Mouse (Mus musculus): ENCODE data around the gene Usp29. TPM values are rescaled to one million over a fixed set of nuclear protein-coding genes. Genes with fewer than 3 reads are reported as not detected.
A peak's percentile ranks its signal among the peaks of the same experiment; 100 is the strongest.

The Usp29 gene
- polyA plus RNA-seq, 1 experiment from 2014 or later, result 9.6 TPM

DNA sequence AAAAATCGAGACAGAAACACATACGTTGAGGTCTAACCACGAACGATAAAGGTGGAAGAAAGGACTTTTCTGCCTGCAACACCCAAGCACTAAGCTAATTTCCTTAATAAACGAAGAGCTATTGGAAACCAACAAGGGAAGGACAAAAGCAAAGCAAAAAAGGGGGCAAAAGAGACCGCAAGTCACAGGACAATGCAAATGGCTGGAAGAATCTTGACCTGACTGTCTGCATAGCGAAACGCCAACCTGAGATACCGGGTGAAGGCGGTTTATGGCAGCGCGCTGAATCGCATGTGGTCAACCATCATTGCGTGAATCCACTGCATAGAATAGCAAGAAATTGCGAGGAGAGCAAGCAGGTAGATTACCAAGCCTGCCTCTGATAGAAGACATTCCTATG, 423 bp downstream of the Usp29 start:
- peak overlapping the region; percentile 43 for H3K4me2 ChIP-seq
- no peaks in the 10 kb centered on the region for H3K27me3 ChIP-seq
- 48% methylated on average over 15 of the region's 15 CpGs for WGBS
- peak overlapping the region; percentile 82 for H3K27ac ChIP-seq
- peak overlapping the region; percentile 23 for H3K9ac ChIP-seq
- H3K4me1 ChIP-seq, result peaks cover 7% of the 10 kb centered on the region; the same call in 1 of the 2 replicates
- peaks cover 18% of the 10 kb centered on the region for H3K9me3 ChIP-seq
- peaks cover 11% of the 10 kb centered on the region for H3K36me3 ChIP-seq
- peak overlapping the region; percentile 61 for H3K4me3 ChIP-seq
- no peak for ATAC-seq (ENCODE audit: insufficient number of reproducible peaks, low FRiP score, low TSS enrichment, low read depth)

DNA sequence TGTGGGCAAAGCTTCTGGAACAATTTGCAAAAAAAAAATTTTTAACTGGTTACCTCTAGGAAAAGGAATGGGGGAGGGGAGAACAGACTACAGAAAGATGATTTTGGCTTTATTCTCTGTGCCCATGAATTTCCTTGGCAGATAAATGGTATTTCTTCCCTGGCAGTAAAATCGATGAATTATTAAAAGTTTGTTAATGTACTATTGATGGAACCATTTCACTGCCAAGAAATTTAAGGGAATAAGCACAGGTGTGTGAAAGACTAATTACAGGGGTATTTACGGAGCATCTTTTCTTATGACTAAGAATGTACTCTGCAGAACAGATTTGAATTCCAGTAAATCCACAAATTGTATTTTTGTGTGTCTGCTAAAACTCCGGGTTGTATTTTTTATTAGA, 995 bp downstream of the Usp29 start:
- no peak for ATAC-seq (ENCODE audit: insufficient number of reproducible peaks, low FRiP score, low TSS enrichment, low read depth)
- peak overlapping the region; percentile 43; the same call in 1 of the 2 replicates for H3K4me2 ChIP-seq
- H3K4me1 ChIP-seq, result peaks cover 7% of the 10 kb centered on the region; the same call in 1 of the 2 replicates
- no peaks in the 10 kb centered on the region for H3K27me3 ChIP-seq
- H3K27ac ChIP-seq, result no peak overlapping the region
- 39% methylated on average over 3 of the region's 3 CpGs for WGBS
- H3K9ac ChIP-seq, result no peak overlapping the region
- H3K4me3 ChIP-seq, result peak overlapping the region; percentile 61
- H3K36me3 ChIP-seq, result peaks cover 6% of the 10 kb centered on the region
- peaks cover 18% of the 10 kb centered on the region for H3K9me3 ChIP-seq

DNA sequence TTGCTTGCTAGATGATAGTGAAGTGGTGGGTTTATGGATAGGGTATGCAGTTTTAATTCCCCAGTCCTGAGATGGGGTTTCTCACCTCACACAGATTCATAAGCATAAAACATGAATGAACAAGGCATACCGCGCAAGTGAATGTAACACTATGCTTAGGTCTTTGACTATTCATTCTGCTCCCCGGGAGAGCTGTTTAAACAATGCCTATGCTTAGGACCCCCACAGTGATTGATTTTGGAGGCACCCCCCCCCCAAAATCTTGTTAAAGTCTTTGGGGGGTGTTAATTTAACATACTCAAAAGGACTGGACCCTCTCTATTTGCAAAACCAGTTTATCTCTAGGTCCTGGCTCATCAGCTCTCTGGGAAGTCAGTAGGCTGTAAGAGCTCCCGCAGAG, 1.6 kb downstream of the Usp29 start:
- Histone ChIP-seq H3K4me3 (peak overlapping the region; percentile 61), H3K27ac (peak overlapping the region; percentile 55), H3K9ac (no peak overlapping the region), H3K27me3 (no peaks in the 10 kb centered on the region), H3K36me3 (peaks cover 4% of the 10 kb centered on the region; the same call in 1 of the 2 replicates), H3K9me3 (peaks cover 18% of the 10 kb centered on the region), H3K4me1 (peaks cover 7% of the 10 kb centered on the region; the same call in 1 of the 2 replicates), H3K4me2 (peak overlapping the region; percentile 43)
- no peak for ATAC-seq (ENCODE audit: insufficient number of reproducible peaks, low FRiP score, low TSS enrichment, low read depth)
- 51% methylated on average over 4 of the region's 4 CpGs for WGBS

DNA sequence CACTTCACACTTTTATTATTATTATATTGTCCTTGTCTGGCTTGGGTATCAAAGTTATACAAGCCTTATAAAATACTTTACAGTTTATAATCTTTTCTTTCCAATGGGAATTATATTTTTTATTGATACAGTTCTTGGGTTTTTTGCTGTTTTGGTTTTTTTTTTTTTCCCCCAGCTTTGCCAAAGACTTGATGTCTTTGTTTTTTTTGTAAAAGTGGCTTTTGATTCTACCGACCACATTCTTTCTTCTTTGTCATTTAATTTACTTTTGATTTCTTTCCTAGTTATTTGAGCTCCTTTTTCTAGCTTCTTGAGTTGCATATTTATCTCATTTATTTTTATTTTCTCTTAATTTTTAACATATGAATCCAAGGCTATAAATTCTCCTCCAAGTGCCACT, 5.7 kb downstream of the Usp29 start:
- ATAC-seq (ENCODE audit: insufficient number of reproducible peaks, low FRiP score, low TSS enrichment, low read depth), result no peak
- H3K36me3 ChIP-seq, result no peaks in the 10 kb centered on the region
- H3K9ac ChIP-seq, result no peak overlapping the region
- H3K27me3 ChIP-seq, result no peaks in the 10 kb centered on the region
- peaks cover 3% of the 10 kb centered on the region; the same call in 1 of the 2 replicates for H3K4me1 ChIP-seq
- no peak overlapping the region for H3K4me3 ChIP-seq
- WGBS, result 27% methylated on average over 1 of the region's 1 CpGs
- H3K27ac ChIP-seq, result peak overlapping the region; percentile 54; the same call in 1 of the 2 replicates
- no peaks in the 10 kb centered on the region; the same call in 1 of the 2 replicates for H3K9me3 ChIP-seq
- no peak overlapping the region for H3K4me2 ChIP-seq

DNA sequence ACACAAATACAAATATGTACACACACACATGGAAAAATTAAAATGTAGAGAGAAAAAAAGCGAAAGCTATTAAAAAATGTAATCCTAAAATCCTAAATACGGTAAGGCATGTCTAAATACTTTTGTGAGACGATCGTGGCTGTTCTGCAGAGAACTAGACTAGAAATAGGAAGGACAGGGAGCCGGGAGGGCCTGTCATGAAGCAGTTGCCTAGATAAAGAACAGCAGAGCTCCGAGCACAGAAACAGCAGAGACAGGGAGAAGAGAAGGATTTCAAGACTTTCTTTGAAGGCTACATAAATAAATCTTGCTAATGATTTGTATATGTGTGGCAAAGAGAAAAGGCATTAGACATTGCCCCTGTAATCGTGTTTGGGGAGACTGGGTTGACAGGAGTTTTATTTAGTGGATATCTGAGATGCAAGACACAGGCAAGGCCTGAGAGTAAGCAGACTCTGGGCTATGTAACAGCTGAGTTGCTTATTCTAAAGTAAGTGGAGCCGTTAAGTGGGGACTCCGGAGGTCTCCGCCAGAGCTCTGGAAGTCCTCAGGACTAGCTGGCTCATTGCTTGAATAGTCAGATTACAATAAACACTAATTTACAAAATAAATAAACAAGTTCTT, 14.0 kb downstream of the Usp29 start:
- Histone ChIP-seq H3K4me3 (no peak overlapping the region), H3K27ac (no peak overlapping the region), H3K9ac (no peak overlapping the region), H3K9me3 (no peaks in the 10 kb centered on the region), H3K27me3 (no peaks in the 10 kb centered on the region), H3K4me1 (peaks cover 7% of the 10 kb centered on the region; the same call in 1 of the 2 replicates), H3K4me2 (no peak overlapping the region), H3K36me3 (no peaks in the 10 kb centered on the region)
- ATAC-seq (ENCODE audit: insufficient number of reproducible peaks, low FRiP score, low TSS enrichment, low read depth), result no peak
- 42% methylated on average over 10 of the region's 10 CpGs for WGBS

DNA sequence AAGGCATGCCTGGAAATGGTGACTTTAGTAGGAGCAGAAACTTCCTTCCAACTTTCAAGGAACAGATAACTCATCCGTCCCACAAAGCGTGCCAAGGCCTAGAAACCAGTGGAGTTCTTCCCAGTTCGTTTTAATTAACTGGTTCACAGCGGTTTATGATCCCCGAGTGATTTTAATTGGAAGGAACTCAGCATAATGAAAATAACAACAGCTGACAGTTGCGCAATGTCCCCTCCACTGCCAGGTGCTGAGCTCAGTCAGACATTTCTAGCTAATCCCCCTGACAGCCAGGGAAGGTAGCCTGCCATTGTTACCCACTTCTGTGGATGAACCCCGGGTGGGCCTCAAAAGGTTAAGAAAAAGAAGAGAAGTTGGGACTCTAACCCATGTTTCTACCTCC, 18.8 kb downstream of the Usp29 start:
- Histone ChIP-seq H3K4me3 (no peak overlapping the region), H3K4me1 (peaks cover 15% of the 10 kb centered on the region), H3K4me2 (no peak overlapping the region), H3K27ac (peak overlapping the region; percentile 47), H3K27me3 (no peaks in the 10 kb centered on the region), H3K9ac (no peak overlapping the region), H3K9me3 (no peaks in the 10 kb centered on the region), H3K36me3 (no peaks in the 10 kb centered on the region)
- 34% methylated on average over 7 of the region's 7 CpGs for WGBS
- peak; percentile 57; the same call in 1 of the 2 replicates for ATAC-seq (ENCODE audit: insufficient number of reproducible peaks, low FRiP score, low TSS enrichment, low read depth)

DNA sequence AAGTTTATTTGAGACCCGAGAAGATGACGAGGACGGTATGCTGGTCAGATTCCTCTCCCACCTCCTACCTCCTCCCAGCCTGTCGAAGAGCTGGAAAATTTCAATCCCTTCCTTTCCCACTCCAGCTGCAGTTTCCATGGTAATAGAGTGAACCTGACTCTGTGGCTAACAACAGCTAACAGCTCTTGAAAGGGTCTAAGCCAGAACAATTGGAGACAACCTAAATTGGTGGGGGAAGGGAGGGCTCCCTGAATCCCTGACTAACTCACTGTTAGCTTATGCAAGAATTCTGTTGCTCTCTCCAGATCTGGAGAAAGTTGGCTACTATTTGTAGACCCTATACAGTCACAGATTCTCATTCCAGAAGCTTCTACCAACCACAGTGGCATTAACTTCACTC, 23.1 kb downstream of the Usp29 start:
- H3K4me2 ChIP-seq, result no peak overlapping the region
- no peaks in the 10 kb centered on the region for H3K27me3 ChIP-seq
- peaks cover 15% of the 10 kb centered on the region for H3K4me1 ChIP-seq
- peak; percentile 65; the same call in 1 of the 2 replicates for ATAC-seq (ENCODE audit: insufficient number of reproducible peaks, low FRiP score, low TSS enrichment, low read depth)
- no peaks in the 10 kb centered on the region for H3K36me3 ChIP-seq
- no peaks in the 10 kb centered on the region for H3K9me3 ChIP-seq
- peak overlapping the region; percentile 65 for H3K27ac ChIP-seq
- no peak overlapping the region for H3K4me3 ChIP-seq
- no peak overlapping the region for H3K9ac ChIP-seq
- 20% methylated on average over 4 of the region's 4 CpGs for WGBS

DNA sequence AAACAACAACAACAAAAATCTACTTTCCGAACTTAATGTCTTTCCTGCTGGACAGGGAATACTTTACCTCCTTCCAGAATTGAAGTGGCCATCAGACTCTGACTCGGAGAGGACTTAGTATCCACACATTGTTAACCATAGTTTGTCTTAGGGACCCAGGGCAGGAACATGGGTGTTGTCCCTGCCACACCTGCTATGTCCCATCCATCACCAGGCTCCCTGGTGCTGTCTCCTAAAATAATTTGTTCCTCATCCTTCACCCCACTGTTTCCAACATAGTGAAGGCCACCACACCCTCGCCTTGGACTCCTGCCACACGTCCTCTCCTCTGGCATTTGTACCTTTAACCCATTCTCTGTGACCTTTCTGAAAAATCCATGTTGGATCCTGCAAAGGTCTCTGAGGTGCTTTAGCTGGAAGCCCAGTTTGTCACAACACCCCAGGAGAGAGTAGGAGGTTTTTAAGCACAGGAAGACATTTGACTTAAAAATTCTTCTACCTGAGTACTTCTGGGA, 26.5 kb downstream of the Usp29 start:
- Histone ChIP-seq H3K4me2 (no peak overlapping the region), H3K9ac (no peak overlapping the region)

DNA sequence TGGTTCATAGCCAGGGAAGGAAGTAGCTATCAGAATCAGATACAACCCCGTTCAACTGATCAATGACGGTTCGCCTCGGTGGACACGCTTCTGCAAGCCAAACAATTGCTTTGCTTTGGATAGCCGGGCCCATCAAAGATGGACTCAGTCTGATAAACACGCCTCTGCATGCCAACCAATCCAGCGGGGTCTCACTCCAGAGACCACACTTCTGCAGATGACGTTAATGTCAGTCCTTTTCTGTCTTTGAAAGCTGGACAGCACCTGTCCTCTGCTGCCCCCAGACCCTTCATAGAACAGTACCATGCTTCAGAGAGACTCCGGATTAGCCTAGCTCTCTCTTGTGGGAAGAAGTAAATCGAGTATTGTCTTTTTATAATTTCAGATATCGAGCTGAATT, 29.3 kb downstream of the Usp29 start:
- no peak overlapping the region for H3K9ac ChIP-seq
- no peaks in the 10 kb centered on the region for H3K9me3 ChIP-seq
- 63% methylated on average over 12 of the region's 12 CpGs for WGBS
- no peaks in the 10 kb centered on the region for H3K27me3 ChIP-seq
- no peak overlapping the region for H3K27ac ChIP-seq
- H3K4me1 ChIP-seq, result peaks cover 3% of the 10 kb centered on the region; the same call in 1 of the 2 replicates
- H3K4me2 ChIP-seq, result no peak overlapping the region
- no peak for ATAC-seq (ENCODE audit: insufficient number of reproducible peaks, low FRiP score, low TSS enrichment, low read depth)
- H3K4me3 ChIP-seq, result no peak overlapping the region
- H3K36me3 ChIP-seq, result no peaks in the 10 kb centered on the region; the same call in 1 of the 2 replicates

More for the DNA sequence above, 26.5 kb downstream of the Usp29 start:
- no peak for ATAC-seq (ENCODE audit: insufficient number of reproducible peaks, low FRiP score, low TSS enrichment, low read depth)
- Histone ChIP-seq H3K4me3 (no peak overlapping the region), H3K36me3 (no peaks in the 10 kb centered on the region; the same call in 1 of the 2 replicates), H3K27ac (no peak overlapping the region), H3K4me1 (peaks cover 10% of the 10 kb centered on the region), H3K9me3 (no peaks in the 10 kb centered on the region), H3K27me3 (no peaks in the 10 kb centered on the region)
- WGBS, result 80% methylated on average over 4 of the region's 4 CpGs

DNA sequence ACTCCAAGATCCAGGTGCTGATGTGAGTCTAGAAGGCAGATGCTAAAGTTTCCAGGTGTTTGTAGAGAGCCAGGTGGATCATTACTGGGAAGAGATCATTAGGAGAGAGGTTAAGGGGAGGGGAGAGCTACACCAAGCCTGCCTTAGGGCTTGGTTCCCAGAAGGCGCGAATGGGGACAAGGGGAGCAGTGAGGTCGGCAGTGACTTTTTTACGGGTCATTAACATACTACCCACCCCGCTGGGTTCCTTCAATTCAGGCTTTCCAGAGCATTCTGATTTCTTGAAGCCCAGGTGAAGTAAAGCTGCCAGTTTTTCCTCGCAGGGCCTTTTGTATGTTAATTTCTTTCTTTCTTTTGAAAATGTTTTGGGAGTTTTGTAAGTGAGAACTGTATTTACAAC, 29.8 kb downstream of the Usp29 start:
- H3K9me3 ChIP-seq, result no peaks in the 10 kb centered on the region
- H3K36me3 ChIP-seq, result no peaks in the 10 kb centered on the region; the same call in 1 of the 2 replicates
- 20% methylated on average over 6 of the region's 6 CpGs for whole genome bisulfite sequencing
- no peak overlapping the region for H3K27ac ChIP-seq
- H3K4me2 ChIP-seq, result no peak overlapping the region
- no peaks in the 10 kb centered on the region for H3K27me3 ChIP-seq
- no peak overlapping the region for H3K4me3 ChIP-seq
- H3K9ac ChIP-seq, result no peak overlapping the region
- ATAC-seq (ENCODE audit: insufficient number of reproducible peaks, low FRiP score, low TSS enrichment, low read depth), result no peak
- H3K4me1 ChIP-seq, result peaks cover 4% of the 10 kb centered on the region; the same call in 1 of the 2 replicates

DNA sequence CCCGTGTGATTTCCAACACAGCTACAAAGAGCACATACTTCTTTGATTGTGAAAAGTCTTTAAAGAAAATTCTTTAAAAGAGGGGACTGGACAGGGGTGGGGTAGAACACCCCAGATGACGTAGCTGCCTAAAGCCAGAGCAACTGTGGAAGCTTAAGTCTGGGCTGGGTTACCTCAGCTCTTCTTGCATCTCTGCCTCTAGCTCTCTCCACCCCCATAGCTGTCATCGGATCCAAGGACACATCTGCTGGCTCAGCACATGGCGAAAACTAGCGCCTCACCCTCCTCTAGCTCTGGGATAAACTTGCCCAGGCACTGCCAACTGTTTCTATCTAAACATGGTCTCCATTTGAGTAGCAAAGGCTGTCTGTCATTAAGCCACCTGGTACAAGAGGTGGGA, 34.9 kb downstream of the Usp29 start:
- peak; percentile 82 for ATAC-seq (ENCODE audit: insufficient number of reproducible peaks, low FRiP score, low TSS enrichment, low read depth)
- Histone ChIP-seq H3K4me1 (peaks cover 11% of the 10 kb centered on the region), H3K4me3 (no peak overlapping the region), H3K9me3 (no peaks in the 10 kb centered on the region), H3K9ac (no peak overlapping the region), H3K27ac (peak overlapping the region; percentile 51; the same call in 1 of the 2 replicates), H3K36me3 (no peaks in the 10 kb centered on the region; the same call in 1 of the 2 replicates), H3K27me3 (no peaks in the 10 kb centered on the region), H3K4me2 (no peak overlapping the region)
- WGBS, result 28% methylated on average over 5 of the region's 5 CpGs

DNA sequence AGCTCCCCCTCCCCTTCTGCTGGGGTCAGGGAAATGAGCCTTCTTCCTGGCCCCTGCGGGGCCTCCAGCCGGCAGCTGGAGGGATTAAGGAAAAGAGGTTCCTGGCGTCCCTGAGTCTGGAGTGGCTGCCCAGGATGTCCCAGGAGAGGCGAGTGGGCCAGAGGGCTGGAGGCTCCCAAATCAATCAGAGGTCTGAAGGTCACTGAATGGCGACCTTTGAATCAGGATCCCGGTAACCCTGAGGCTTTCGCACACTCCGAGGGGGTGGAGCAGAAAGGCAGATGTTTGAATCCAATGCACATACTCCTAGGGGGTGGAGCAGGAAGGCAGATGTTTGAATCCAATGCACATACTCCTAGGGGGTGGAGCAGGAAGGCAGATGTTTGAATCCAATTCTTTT, 39.9 kb downstream of the Usp29 start:
- H3K9me3 ChIP-seq, result no peaks in the 10 kb centered on the region
- H3K9ac ChIP-seq, result no peak overlapping the region
- 1% methylated on average over 8 of the region's 8 CpGs for WGBS
- H3K4me1 ChIP-seq, result peaks cover 20% of the 10 kb centered on the region
- H3K27ac ChIP-seq, result peak overlapping the region; percentile 85
- no peaks in the 10 kb centered on the region for H3K27me3 ChIP-seq
- H3K4me2 ChIP-seq, result no peak overlapping the region
- H3K36me3 ChIP-seq, result no peaks in the 10 kb centered on the region
- ATAC-seq (ENCODE audit: insufficient number of reproducible peaks, low FRiP score, low TSS enrichment, low read depth), result no peak
- no peak overlapping the region; the same call in 1 of the 2 replicates for H3K4me3 ChIP-seq
